Mouse (Mus musculus) thymus, adult 2 months (tissue): ENCODE results near the gene Maml3.
A peak's percentile ranks its signal among the peaks of the same experiment; 100 is the strongest.

Experiments used
- CTCF ChIP-seq: fragments of 200-500 bp; IDR thresholded peaks from 2 replicates; pipeline ENCODE4 v1.5.1; 2012; ENCODE audit warnings: mild to moderate bottlenecking, control low read depth, low read length, moderate library complexity, borderline replicate concordance; ENCODE audit not compliant: control insufficient read depth, poor library complexity, insufficient read depth; ENCODE audit errors: extremely low read depth
- POLR2A ChIP-seq: fragments of 200-500 bp; IDR thresholded peaks from 2 replicates; pipeline ENCODE4 v1.6.1; 2012; ENCODE audit warnings: mild to moderate bottlenecking, low read length, control low read depth, moderate library complexity; ENCODE audit not compliant: control insufficient read depth, poor library complexity, insufficient read depth; ENCODE audit errors: extremely low read depth

- no peak for TF ChIP-seq POLR2A
- peak; percentile 32; the same call in 1 of the 2 replicates for TF ChIP-seq CTCF
These were observed 210.4 kb downstream of the Maml3 start for GRCm38 (mm10) chr3:51894514-51894913.
